Comparison of ENCODE assay signal across 15 mouse cellular contexts in genomic region chr16:18423915-18424265, GRCm38 (mm10). TPM values are rescaled to one million over a fixed set of nuclear protein-coding genes. Genes with fewer than 3 reads are reported as not detected.
DNase-seq lines count a peak whose midpoint lies in the region; ATAC-seq and TF ChIP-seq lines count a peak whose summit lies in the region.
"Had no signal": no experiment of that assay in that cellular context is flagged by ENCODE, and none has a peak within 500 bp of the region (broad histone marks: within the 10 kb centered on the region; RNA-seq: fewer than 3 reads in every experiment).

No protein-coding gene starts in this region.

- H3K9me3 ChIP-seq in heart, embryonic 14.5 days (ENCODE audit: control insufficient read depth, low read length): no peaks in the 10 kb centered on the region
- no peaks in the 10 kb centered on the region for H3K9me3 ChIP-seq in embryonic facial prominence, embryonic 15.5 days (replicated peaks)
- H3K9me3 ChIP-seq in liver, embryonic 14.5 days (ENCODE audit: control insufficient read depth, low read length): no peaks in the 10 kb centered on the region
- no peaks in the 10 kb centered on the region for H3K9me3 ChIP-seq in midbrain, embryonic 16.5 days (replicated peaks; ENCODE audit: control insufficient read depth, low read length, poor library complexity, severe bottlenecking)
- H3K9me3 ChIP-seq: midbrain, embryonic 10.5 days; neural tube, embryonic 12.5 days had no signal

- H3K36me3 ChIP-seq in heart, embryonic 14.5 days (ENCODE audit: control insufficient read depth, insufficient read depth, low read length): peaks cover 45% of the 10 kb centered on the region
- H3K36me3 ChIP-seq in liver, adult 2 months (ENCODE audit: control insufficient read depth, insufficient read depth, low read length): peaks cover 20% of the 10 kb centered on the region
- peaks cover 19% of the 10 kb centered on the region for H3K36me3 ChIP-seq in embryonic facial prominence, embryonic 15.5 days
- peaks cover 37% of the 10 kb centered on the region for H3K36me3 ChIP-seq in liver, embryonic 14.5 days (replicated peaks; ENCODE audit: control insufficient read depth, insufficient read depth, low read depth)
- no peaks in the 10 kb centered on the region; the same call in 1 of the 2 replicates for H3K36me3 ChIP-seq in midbrain, embryonic 16.5 days (ENCODE audit: control insufficient read depth, insufficient read depth, low read length)

- TF ChIP-seq EP300 in liver, embryonic 14.5 days (IDR thresholded peaks at IDR 0.05; ENCODE audit: low read depth): no peak

- intact Hi-C loops in heart, postnatal 10 days (cut with DNase I): no loop called here

- H3K4me3 ChIP-seq in heart, embryonic 14.5 days (ENCODE audit: control insufficient read depth in 1 of 2, insufficient read depth in 1 of 2, low read depth in 1 of 2, low read length in 2 of 2): no peak overlapping the region
- H3K4me3 ChIP-seq in liver, adult 2 months (ENCODE audit: insufficient read depth, low read depth, low read length): peak overlapping the region; percentile 38
- 0 out of 2 replicates have a peak overlapping the region, but pooled peaks have one; percentile 1 for H3K4me3 ChIP-seq in embryonic facial prominence, embryonic 15.5 days (replicated peaks)
- H3K4me3 ChIP-seq in liver, embryonic 14.5 days (ENCODE audit: insufficient read depth in 1 of 2, low read depth in 2 of 2, low read length in 2 of 2): peak overlapping the region; percentile 12 to 82; a peak in 3 of 4 replicates
- no peak overlapping the region for H3K4me3 ChIP-seq in midbrain, embryonic 16.5 days (ENCODE audit: low read depth, low read length)
- H3K4me3 ChIP-seq: midbrain, embryonic 10.5 days; neural tube, embryonic 12.5 days had no signal

- peak overlapping the region; percentile 95; the same call in 1 of the 2 replicates for H3K4me2 ChIP-seq in heart, embryonic 14.5 days (ENCODE audit: low read length)
- H3K4me2 ChIP-seq in embryonic facial prominence, embryonic 15.5 days (replicated peaks): peak overlapping the region; percentile 80; the same call in 1 of the 2 replicates
- H3K4me2 ChIP-seq in liver, embryonic 14.5 days (ENCODE audit: low read depth): peak overlapping the region; percentile 96
- H3K4me2 ChIP-seq in midbrain, embryonic 16.5 days (ENCODE audit: low read length): no peak overlapping the region

- H3K4me1 ChIP-seq in heart, embryonic 14.5 days (ENCODE audit: control insufficient read depth in 2 of 2, insufficient read depth in 2 of 2, low read length in 2 of 2): peaks cover 20 to 42% of the 10 kb centered on the region in 2 experiments
- H3K4me1 ChIP-seq in liver, adult 2 months (ENCODE audit: control insufficient read depth, insufficient read depth, low read length): peaks cover 39% of the 10 kb centered on the region
- H3K4me1 ChIP-seq in embryonic facial prominence, embryonic 15.5 days: peaks cover 32% of the 10 kb centered on the region
- peaks cover 45 to 51% of the 10 kb centered on the region in 2 experiments for H3K4me1 ChIP-seq in liver, embryonic 14.5 days (replicated peaks; ENCODE audit: control insufficient read depth in 2 of 2, insufficient read depth in 2 of 2, low read length in 1 of 2)
- peaks cover 24% of the 10 kb centered on the region for H3K4me1 ChIP-seq in midbrain, embryonic 16.5 days (ENCODE audit: control insufficient read depth, insufficient read depth, low read length)

- no peak for TF ChIP-seq CTCF in liver, adult 2 months (IDR thresholded peaks at IDR 0.05; ENCODE audit: low read depth, low read length)
- no peak for TF ChIP-seq CTCF in liver, embryonic 14.5 days (IDR thresholded peaks at IDR 0.05; ENCODE audit: low read depth)

- 0 out of 4 replicates have a peak overlapping the region, but pooled peaks of 1 of the 2 experiments have one; percentile 22 for H3K27ac ChIP-seq in heart, embryonic 14.5 days (replicated peaks in 1 of 2; ENCODE audit: control insufficient read depth in 1 of 2, insufficient read depth in 1 of 2, low read depth in 2 of 2, low read length in 2 of 2)
- peak overlapping the region; percentile 96 for H3K27ac ChIP-seq in liver, adult 2 months (replicated peaks; ENCODE audit: insufficient read depth, low read depth, low read length)
- peak overlapping the region; percentile 58; the same call in 1 of the 2 replicates for H3K27ac ChIP-seq in embryonic facial prominence, embryonic 15.5 days (replicated peaks)
- peak overlapping the region; percentile 43 for H3K27ac ChIP-seq in liver, embryonic 14.5 days
- no peak overlapping the region for H3K27ac ChIP-seq in midbrain, embryonic 16.5 days (ENCODE audit: low read length)
- H3K27ac ChIP-seq: midbrain, embryonic 10.5 days; neural tube, embryonic 12.5 days had no signal

- ATAC-seq in heart, embryonic 14.5 days (ENCODE audit: insufficient number of reproducible peaks, insufficient read depth, low FRiP score, low read depth): no peak
- ATAC-seq in embryonic facial prominence, embryonic 15.5 days (ENCODE audit: insufficient number of reproducible peaks, low FRiP score, low TSS enrichment, low read depth): no peak
- no peak for ATAC-seq in liver, embryonic 14.5 days (ENCODE audit: insufficient read depth)
- no peak for ATAC-seq in midbrain, embryonic 16.5 days

- peaks cover 25% of the 10 kb centered on the region; the same call in 1 of the 2 replicates for H3K79me2 ChIP-seq in liver, adult 2 months (ENCODE audit: control insufficient read depth, insufficient read depth, low read length)

- no peaks in the 10 kb centered on the region for H3K27me3 ChIP-seq in heart, embryonic 14.5 days (ENCODE audit: control insufficient read depth, insufficient read depth, low read length)
- no peaks in the 10 kb centered on the region for H3K27me3 ChIP-seq in liver, adult 2 months (ENCODE audit: control insufficient read depth, insufficient read depth, low read length)
- no peaks in the 10 kb centered on the region for H3K27me3 ChIP-seq in embryonic facial prominence, embryonic 15.5 days
- no peaks in the 10 kb centered on the region for H3K27me3 ChIP-seq in liver, embryonic 14.5 days (ENCODE audit: control insufficient read depth, insufficient read depth, low read length)
- no peaks in the 10 kb centered on the region for H3K27me3 ChIP-seq in midbrain, embryonic 16.5 days (ENCODE audit: control insufficient read depth, insufficient read depth, low read depth, low read length)
- H3K27me3 ChIP-seq: neural tube, embryonic 12.5 days had no signal

- H3K9ac ChIP-seq in heart, embryonic 14.5 days (ENCODE audit: low read length): peak overlapping the region; percentile 17; the same call in 1 of the 2 replicates
- peak overlapping the region; percentile 89 for H3K9ac ChIP-seq in liver, adult 2 months (ENCODE audit: low read depth, low read length)
- no peak overlapping the region for H3K9ac ChIP-seq in embryonic facial prominence, embryonic 15.5 days
- peak overlapping the region; percentile 39 for H3K9ac ChIP-seq in liver, embryonic 14.5 days (replicated peaks)
- no peak overlapping the region for H3K9ac ChIP-seq in midbrain, embryonic 16.5 days (ENCODE audit: low read depth, low read length)

- DNase-seq in heart, postnatal 10 days: no peak
- DNase-seq in liver, adult 2 months (ENCODE audit: extremely low read depth, low read depth, low spot score): no peak
- no peak for DNase-seq in liver
- no peak for DNase-seq in liver, embryonic 14.5 days (ENCODE audit: low read depth in 3 of 3, low spot score in 3 of 3)
- DNase-seq in cerebellum, postnatal 4 days (ENCODE audit: low spot score in 2 of 2): no peak
- DNase-seq: adrenal gland, postnatal 14 days; cerebellum, adult 8-10 months; gastrocnemius, postnatal 14 days; kidney, postnatal 14 days; right cerebral cortex, postnatal 25 days had no signal

- no peak for TF ChIP-seq POLR2A in liver, adult 2 months (IDR thresholded peaks at IDR 0.05; ENCODE audit: extremely low read depth, insufficient read depth, low read length)

- 86% methylated on average over 5 of the region's 5 CpGs for WGBS in heart, embryonic 14.5 days
- 38% methylated on average over 5 of the region's 5 CpGs for WGBS in liver, adult 2 months
- 53% methylated on average over 5 of the region's 5 CpGs for WGBS in embryonic facial prominence, embryonic 15.5 days
- WGBS in liver, embryonic 14.5 days (ENCODE audit: insufficient replicate concordance): 85% methylated on average over 5 of the region's 5 CpGs
- 91% methylated on average over 5 of the region's 5 CpGs for WGBS in midbrain, embryonic 16.5 days

RNA-seq across cellular contexts. Expression of gene Txnrd2, which starts 2.3 kb away (rescaled TPM):
- 34.0 and 34.7 TPM in 2 replicates for polyA plus RNA-seq in heart, embryonic 14.5 days (2014; fragmentation: Nextera tagmentation; extraction: Ambion mirVana)
- total RNA-seq in heart, postnatal 10 days (2021): 10 to 100 TPM; 30.0 to 32.0 TPM
- 23.9 and 30.9 TPM in 2 replicates for total RNA-seq in liver, adult 2 months (2014; rRNA removed)
- 39.1 and 46.6 TPM in 2 replicates for polyA plus RNA-seq in liver, adult 2 months (2012; rRNA removed)
- 17.0 and 18.2 TPM in 2 replicates for polyA plus RNA-seq in embryonic facial prominence, embryonic 15.5 days (2015; fragmentation: Nextera tagmentation; extraction: Ambion mirVana)
- 79.9 and 113 TPM in 2 replicates for polyA plus RNA-seq in liver, embryonic 14.5 days (2012; rRNA removed)
- 110 and 112 TPM in 2 replicates for polyA plus RNA-seq in liver, embryonic 14.5 days (2014; fragmentation: Nextera tagmentation; extraction: Ambion mirVana)
- 36.6 and 37.0 TPM in 2 replicates for polyA plus RNA-seq in midbrain, embryonic 16.5 days (2015; fragmentation: Nextera tagmentation; extraction: Ambion mirVana)

RNA-seq across cellular contexts. Expression of gene Comt, which starts 2.8 kb away (rescaled TPM):
- polyA plus RNA-seq in heart, embryonic 14.5 days (2014; fragmentation: Nextera tagmentation; extraction: Ambion mirVana): 110 and 112 TPM in 2 replicates
- 100 to 1,000 TPM; 133 to 156 TPM for total RNA-seq in heart, postnatal 10 days (2021)
- 474 and 538 TPM in 2 replicates for total RNA-seq in liver, adult 2 months (2014; rRNA removed)
- 779 and 1,223 TPM in 2 replicates for polyA plus RNA-seq in liver, adult 2 months (2012; rRNA removed)
- 109 and 116 TPM in 2 replicates for polyA plus RNA-seq in embryonic facial prominence, embryonic 15.5 days (2015; fragmentation: Nextera tagmentation; extraction: Ambion mirVana)
- polyA plus RNA-seq in liver, embryonic 14.5 days (2012; rRNA removed): 73.8 and 84.7 TPM in 2 replicates
- 69.8 and 80.4 TPM in 2 replicates for polyA plus RNA-seq in liver, embryonic 14.5 days (2014; fragmentation: Nextera tagmentation; extraction: Ambion mirVana)
- polyA plus RNA-seq in midbrain, embryonic 16.5 days (2015; fragmentation: Nextera tagmentation; extraction: Ambion mirVana): 96.6 and 112 TPM in 2 replicates

Comparison
In these comparisons a context has a peak if more than half of its experiments do, and no peak if none do; other contexts are left out.
1. H3K4me3 ChIP-seq: peak in liver, adult 2 months (single experiment), embryonic facial prominence, embryonic 15.5 days (single experiment) and liver, embryonic 14.5 days (2 of 2); none in heart, embryonic 14.5 days (0 of 2) and midbrain, embryonic 16.5 days (single experiment).
2. H3K9ac ChIP-seq: peak in heart, embryonic 14.5 days (single experiment), liver, adult 2 months (single experiment) and liver, embryonic 14.5 days (single experiment); none in embryonic facial prominence, embryonic 15.5 days (single experiment) and midbrain, embryonic 16.5 days (single experiment).